Mouse (Mus musculus) limb, embryonic 15.5 days (tissue): Measurements from ENCODE around the gene Polrmt. TPM values are rescaled to one million over a fixed set of nuclear protein-coding genes. Genes with fewer than 3 reads are reported as not detected.

Experiments used
- ATAC-seq: fragments of 200-750 bp; cut with Nextera tagmentation; 2 replicates; pipeline ENCODE4 v1.8.0; 2017; ENCODE audit warnings: low read depth, moderate TSS enrichment; ENCODE audit not compliant: insufficient number of reproducible peaks, low FRiP score, low TSS enrichment
- H3K27ac ChIP-seq: fragments of 300-500 bp; sonication (generic); 2 replicates; pipeline ENCODE4 v1.5.1; 2015; ENCODE audit warnings: moderate library complexity, mild to moderate bottlenecking, inconsistent platforms
- H3K27me3 ChIP-seq: fragments of 300-500 bp; sonication (generic); 2 replicates; pipeline ENCODE4 v1.6.1; 2015; ENCODE audit warnings: inconsistent platforms
- H3K36me3 ChIP-seq: fragments of 300-500 bp; sonication (generic); 2 replicates; pipeline ENCODE4 v1.6.1; 2015; ENCODE audit warnings: inconsistent platforms
- H3K4me1 ChIP-seq: fragments of 300-500 bp; sonication (generic); 2 replicates; pipeline ENCODE4 v1.6.1; 2015; ENCODE audit warnings: inconsistent platforms
- H3K4me2 ChIP-seq: fragments of 300-500 bp; sonication (generic); 2 replicates; pipeline ENCODE4 v1.6.1; 2015; ENCODE audit warnings: mild to moderate bottlenecking, inconsistent platforms
- H3K4me3 ChIP-seq: fragments of 300-500 bp; sonication (generic); 2 replicates; pipeline ENCODE4 v1.5.1; 2015; ENCODE audit warnings: mild to moderate bottlenecking, inconsistent platforms
- H3K9ac ChIP-seq: fragments of 300-500 bp; sonication (generic); 2 replicates; pipeline ENCODE4 v1.6.1; 2015; ENCODE audit warnings: inconsistent platforms
- H3K9me3 ChIP-seq: fragments of 300-500 bp; sonication (generic); 2 replicates; pipeline ENCODE4 v1.6.1; 2016; ENCODE audit warnings: inconsistent platforms
- WGBS: fragments of 180-500 bp; shearing (Covaris S2); methylation state at CpG from one replicate; pipeline ENCODE4 v1.1.7; 2015; 5-methylcytosine and 5-hydroxymethylcytosine counted together
- polyA plus RNA-seq: library from polyadenylated mRNA; unstranded; fragments of >200 nt; fragmentation: Nextera tagmentation; extraction: Ambion mirVana; gene quantifications from 2 replicates; pipeline ENCODE4 v1.2.1, GENCODE M21; 2015

Gene Polrmt
- polyA plus RNA-seq, 1 experiment from 2014 or later: 41.5 TPM

DNA sequence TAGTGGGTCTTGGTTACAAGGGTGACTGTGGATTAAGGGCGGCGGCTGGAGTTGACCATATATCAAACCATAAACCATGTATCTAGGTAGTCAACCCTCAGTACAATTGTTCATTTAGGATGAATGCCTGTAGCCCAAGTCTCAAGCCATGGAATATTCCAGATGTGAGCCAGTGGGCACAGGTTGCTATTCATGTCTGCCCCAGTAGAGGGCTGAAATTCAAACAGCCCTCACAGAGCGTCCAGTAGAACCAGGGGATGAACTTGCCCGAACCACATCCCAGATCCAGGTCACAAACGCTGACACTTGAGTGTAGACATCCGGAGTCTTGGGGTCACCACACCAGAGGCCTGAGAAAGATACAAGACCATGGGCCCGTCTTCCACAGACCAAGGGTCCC, 36.7 kb upstream of the Polrmt start:
- Histone ChIP-seq H3K27me3 (peaks cover 34% of the 10 kb centered on the region), H3K4me3 (no peak overlapping the region), H3K4me2 (no peak overlapping the region), H3K9ac (no peak overlapping the region), H3K4me1 (peaks cover 31% of the 10 kb centered on the region), H3K27ac (no peak overlapping the region), H3K36me3 (no peaks in the 10 kb centered on the region), H3K9me3 (no peaks in the 10 kb centered on the region)
- ATAC-seq: no peak
- 60% methylated on average over 7 of the region's 7 CpGs for WGBS

DNA sequence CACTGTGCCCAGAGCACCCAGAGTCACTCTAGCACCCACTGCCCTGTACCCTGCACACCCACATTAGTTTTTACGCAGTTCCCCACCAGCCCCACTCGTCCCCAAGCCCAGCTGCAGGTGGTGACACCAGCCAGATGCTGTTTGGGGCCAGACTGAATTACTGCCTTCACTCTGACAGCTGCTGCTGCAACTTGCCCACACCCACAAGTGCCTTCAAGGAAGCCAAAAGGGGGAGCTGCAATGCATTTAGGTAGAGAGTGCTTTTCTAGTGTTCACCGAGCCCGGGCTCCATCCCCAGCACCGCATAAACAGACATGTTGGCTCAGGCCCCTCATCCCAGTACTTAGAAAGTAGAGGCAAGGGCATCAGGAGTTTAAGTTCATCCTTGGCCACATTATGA, 35.6 kb upstream of the Polrmt start:
- ATAC-seq: no peak
- WGBS: 45% methylated on average over 5 of the region's 5 CpGs
- Histone ChIP-seq H3K4me1 (peaks cover 42% of the 10 kb centered on the region), H3K27me3 (peaks cover 34% of the 10 kb centered on the region), H3K9me3 (no peaks in the 10 kb centered on the region), H3K36me3 (no peaks in the 10 kb centered on the region), H3K4me3 (0 out of 2 replicates have a peak overlapping the region, but pooled peaks have one; percentile 43), H3K9ac (no peak overlapping the region), H3K4me2 (no peak overlapping the region), H3K27ac (no peak overlapping the region)

DNA sequence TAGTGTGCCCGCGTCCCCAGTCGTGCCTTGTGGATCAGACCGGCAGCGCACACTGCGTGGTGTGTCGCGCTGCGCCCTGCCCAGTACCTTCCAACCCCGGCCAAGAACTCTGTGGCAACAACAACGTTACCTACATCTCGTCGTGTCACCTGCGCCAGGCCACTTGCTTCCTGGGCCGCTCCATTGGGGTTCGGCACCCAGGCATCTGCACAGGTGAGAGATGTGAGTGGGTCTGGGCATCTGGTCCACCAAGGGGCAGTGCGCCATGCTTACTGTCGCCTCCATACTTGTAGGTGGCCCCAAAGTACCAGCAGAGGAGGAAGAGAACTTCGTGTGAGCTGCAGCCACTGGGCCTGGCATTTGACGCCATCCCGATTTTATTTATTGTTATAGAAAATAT, 34.8 kb upstream of the Polrmt start:
- Histone ChIP-seq H3K4me1 (peaks cover 47% of the 10 kb centered on the region), H3K4me2 (peak overlapping the region; percentile 80), H3K9me3 (no peaks in the 10 kb centered on the region), H3K4me3 (peak overlapping the region; percentile 43), H3K9ac (no peak overlapping the region), H3K36me3 (no peaks in the 10 kb centered on the region), H3K27me3 (peaks cover 34% of the 10 kb centered on the region), H3K27ac (peak overlapping the region; percentile 43; the same call in 1 of the 2 replicates)
- no peak for ATAC-seq
- 28% methylated on average over 21 of the region's 21 CpGs for WGBS

DNA sequence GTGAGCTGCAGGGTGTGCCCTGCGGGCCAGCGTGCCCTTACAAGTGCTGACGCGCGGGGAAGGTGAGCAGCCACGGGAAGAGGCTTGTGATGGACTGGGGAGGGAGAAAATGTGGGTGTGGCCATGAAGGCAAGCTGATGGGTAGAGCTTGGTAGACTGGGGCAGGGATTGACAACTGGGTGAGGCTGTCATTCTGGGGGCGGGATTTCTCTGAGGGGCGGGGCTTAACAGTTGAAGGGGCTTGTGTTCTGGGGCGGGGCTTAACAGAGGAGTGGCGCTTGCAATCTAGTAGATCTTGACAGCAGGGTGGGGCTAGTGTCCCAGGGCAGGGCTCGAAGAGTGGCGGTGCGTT, 34.3 kb upstream of the Polrmt start:
- no peak for ATAC-seq
- no peak overlapping the region for H3K9ac ChIP-seq
- H3K27me3 ChIP-seq: peaks cover 34% of the 10 kb centered on the region

DNA sequence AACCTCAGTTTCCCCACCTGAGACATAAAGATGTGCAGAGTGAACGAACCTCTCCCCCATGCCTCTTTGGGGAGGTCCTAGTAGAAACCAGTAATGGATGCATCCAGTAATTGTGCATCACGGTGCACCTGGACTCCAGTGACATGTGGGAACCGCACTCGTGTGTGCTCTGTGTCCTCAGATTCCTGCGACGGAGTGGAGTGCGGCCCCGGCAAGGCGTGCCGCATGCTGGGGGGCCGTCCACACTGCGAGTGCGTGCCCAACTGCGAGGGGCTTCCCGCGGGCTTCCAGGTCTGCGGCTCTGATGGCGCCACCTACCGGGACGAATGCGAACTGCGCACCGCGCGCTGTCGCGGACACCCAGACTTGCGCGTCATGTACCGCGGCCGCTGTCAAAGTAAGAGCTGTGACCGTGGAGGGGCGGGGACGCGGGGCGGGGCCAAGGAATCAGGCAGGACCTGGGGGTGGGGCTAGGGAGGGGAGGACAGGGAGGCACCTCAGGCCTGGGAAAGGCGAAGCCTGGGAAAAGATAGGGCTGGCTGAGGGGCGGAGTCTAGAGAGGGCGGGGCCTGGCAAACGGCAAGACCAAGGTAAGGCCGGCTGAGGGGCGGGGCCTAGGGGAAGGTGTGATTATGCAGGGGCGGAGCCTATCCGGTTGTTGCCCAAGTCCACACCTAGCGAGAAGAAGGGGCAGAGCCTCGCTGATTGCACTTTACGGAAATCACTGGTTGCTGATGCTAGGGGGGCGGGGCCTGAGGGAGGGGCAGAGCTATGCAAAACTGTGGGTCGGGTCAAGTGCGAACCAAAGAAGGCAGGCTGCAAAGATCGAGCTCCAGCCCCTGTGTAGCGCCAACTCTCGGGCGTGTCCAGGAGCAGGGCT, 33.6 kb upstream of the Polrmt start:
- Histone ChIP-seq H3K4me3 (peak overlapping the region; percentile 43), H3K27ac (peak overlapping the region; percentile 51; the same call in 1 of the 2 replicates), H3K9me3 (no peaks in the 10 kb centered on the region), H3K4me1 (peaks cover 47% of the 10 kb centered on the region), H3K27me3 (peaks cover 34% of the 10 kb centered on the region), H3K36me3 (no peaks in the 10 kb centered on the region), H3K4me2 (peak overlapping the region; percentile 80), H3K9ac (no peak overlapping the region)
- peak; percentile 86 for ATAC-seq
- under 1% methylated on average over 54 of the region's 55 CpGs for WGBS

More for the DNA sequence above, 34.3 kb upstream of the Polrmt start:
- Histone ChIP-seq H3K4me2 (peak overlapping the region; percentile 80), H3K4me1 (peaks cover 47% of the 10 kb centered on the region), H3K36me3 (no peaks in the 10 kb centered on the region), H3K27ac (0 out of 2 replicates have a peak overlapping the region, but pooled peaks have one; percentile 43), H3K9me3 (no peaks in the 10 kb centered on the region), H3K4me3 (peak overlapping the region; percentile 43)
- under 1% methylated on average over 13 of the region's 13 CpGs for WGBS

DNA sequence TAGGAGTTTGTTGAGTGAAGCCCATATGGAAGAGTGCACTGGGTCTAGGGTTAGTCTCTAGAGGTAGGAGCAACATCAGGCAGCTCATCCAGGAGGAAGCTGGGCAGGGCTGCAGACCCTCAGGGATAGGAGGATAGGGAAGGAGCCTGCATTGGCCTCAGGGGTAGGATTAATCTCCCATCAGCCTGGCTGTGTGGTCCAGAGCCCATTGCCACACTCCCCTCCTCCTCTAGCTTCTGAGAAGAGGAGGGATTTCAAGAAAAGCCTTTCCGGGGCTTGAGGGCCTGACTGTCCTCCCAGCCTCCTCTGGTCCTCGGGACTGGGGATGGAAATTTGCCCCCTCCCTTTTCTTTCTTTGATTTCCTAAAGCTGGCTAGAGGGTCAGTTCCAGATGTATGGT, 32.8 kb upstream of the Polrmt start:
- WGBS: 6% methylated on average over 2 of the region's 2 CpGs
- Histone ChIP-seq H3K4me2 (no peak overlapping the region), H3K9ac (no peak overlapping the region), H3K27me3 (peaks cover 27% of the 10 kb centered on the region), H3K4me3 (no peak overlapping the region), H3K27ac (no peak overlapping the region), H3K9me3 (no peaks in the 10 kb centered on the region), H3K4me1 (peaks cover 47% of the 10 kb centered on the region), H3K36me3 (no peaks in the 10 kb centered on the region)
- no peak for ATAC-seq

DNA sequence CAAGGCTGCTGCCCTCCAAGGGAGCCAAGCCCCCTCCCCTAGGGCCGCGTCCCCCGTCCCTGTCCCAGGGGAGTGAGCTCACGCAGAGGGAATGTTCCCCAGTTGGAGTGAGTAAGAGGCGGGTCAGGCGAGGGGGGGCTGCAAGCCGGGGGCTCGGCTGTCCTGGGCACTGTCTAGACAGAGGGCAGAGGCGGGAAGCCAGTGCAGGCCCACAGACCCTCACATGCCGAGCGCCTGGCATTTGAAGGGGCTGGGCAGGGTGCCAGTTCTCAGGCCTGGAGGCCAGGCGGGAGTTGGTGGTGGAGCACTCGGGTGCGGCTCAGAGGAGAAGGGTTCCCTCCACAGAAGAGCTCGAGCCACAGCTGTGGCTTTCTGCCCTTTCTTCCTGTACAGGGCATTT, 31.6 kb upstream of the Polrmt start:
- Histone ChIP-seq H3K27me3 (peaks cover 24% of the 10 kb centered on the region), H3K4me2 (peak overlapping the region; percentile 82), H3K9ac (no peak overlapping the region), H3K4me1 (peaks cover 47% of the 10 kb centered on the region), H3K27ac (peak overlapping the region; percentile 51), H3K4me3 (peak overlapping the region; percentile 50), H3K9me3 (no peaks in the 10 kb centered on the region), H3K36me3 (no peaks in the 10 kb centered on the region)
- ATAC-seq: no peak
- WGBS: 8% methylated on average over 15 of the region's 15 CpGs

DNA sequence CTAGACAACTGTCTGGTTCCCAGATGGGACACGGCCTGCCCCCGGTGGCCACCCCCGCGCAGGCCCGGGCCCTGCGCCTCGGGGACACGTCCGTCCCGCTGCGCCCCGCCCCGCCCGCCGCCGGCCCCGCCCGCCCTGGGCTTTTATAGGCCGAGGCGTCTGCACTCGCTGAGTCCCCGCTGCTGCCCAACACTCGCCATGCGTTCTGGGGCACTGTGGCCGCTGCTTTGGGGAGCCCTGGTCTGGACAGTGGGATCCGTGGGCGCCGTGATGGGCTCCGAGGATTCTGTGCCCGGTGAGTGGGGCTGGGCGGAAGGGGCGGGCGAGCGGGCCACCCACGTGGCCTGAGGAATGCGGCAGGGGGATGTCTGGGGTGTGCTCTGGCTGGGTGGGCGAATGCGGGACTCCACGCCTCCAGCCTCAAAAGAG, 30.7 kb upstream of the Polrmt start, which contains the start of gene Fstl3:
TSS of gene Fstl3 (plus strand) at position 170 of the 429 bp plus-strand sequence.
- no peak for ATAC-seq
- peaks cover 47% of the 10 kb centered on the region for H3K4me1 ChIP-seq
- H3K9me3 ChIP-seq: no peaks in the 10 kb centered on the region
- H3K4me2 ChIP-seq: peak within 1 kb of the TSS; percentile 82
- peak within 1 kb of the TSS; percentile 55 for H3K9ac ChIP-seq
- no peaks in the 10 kb centered on the region for H3K36me3 ChIP-seq
- H3K27me3 ChIP-seq: peaks cover 17% of the 10 kb centered on the region
- under 1% methylated on average over 39 of the region's 39 CpGs for WGBS
- H3K27ac ChIP-seq: peak within 1 kb of the TSS; percentile 54
- H3K4me3 ChIP-seq: peak within 1 kb of the TSS; percentile 50

DNA sequence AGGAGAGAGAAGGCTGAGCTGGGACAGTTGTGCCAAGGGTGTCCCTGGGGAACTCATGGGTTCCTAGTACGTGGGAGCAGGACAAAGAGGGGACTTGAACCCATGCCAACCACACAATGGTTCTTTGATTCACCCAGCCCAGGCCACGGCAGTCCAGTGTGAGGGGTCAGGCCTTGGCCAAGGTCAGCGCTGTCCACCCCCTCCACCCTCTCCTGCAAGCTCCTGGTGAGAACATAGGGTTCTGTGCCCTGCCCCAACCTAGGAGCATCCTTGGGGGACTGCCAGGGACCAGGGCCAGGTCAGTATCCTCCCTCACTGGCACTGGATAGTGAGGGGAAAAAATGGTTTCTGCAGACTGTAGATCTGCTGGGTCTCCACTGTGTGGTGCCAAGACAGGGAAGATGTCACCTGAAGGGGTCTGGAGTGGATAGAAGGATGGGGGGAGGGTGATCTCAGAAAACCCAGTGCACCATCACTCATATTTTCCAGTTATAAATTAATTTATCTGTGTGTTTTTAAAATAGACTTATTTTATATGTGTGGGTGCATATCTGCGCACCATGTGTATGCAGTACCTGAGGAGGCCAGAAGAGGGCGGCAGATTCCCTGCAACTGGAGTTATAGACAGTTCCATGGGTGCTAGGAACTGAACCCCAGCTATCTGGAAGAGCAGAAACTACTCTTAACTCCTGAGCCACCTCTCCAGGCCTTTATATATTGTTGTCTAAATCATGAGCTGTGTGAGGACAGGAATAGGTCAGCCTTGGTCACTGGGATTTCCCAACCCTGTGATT, 28.3 kb upstream of the Polrmt start:
- Histone ChIP-seq H3K27me3 (peaks cover 5% of the 10 kb centered on the region; the same call in 1 of the 2 replicates), H3K9me3 (no peaks in the 10 kb centered on the region), H3K36me3 (no peaks in the 10 kb centered on the region), H3K4me2 (no peak overlapping the region), H3K4me3 (no peak overlapping the region), H3K9ac (no peak overlapping the region), H3K4me1 (peaks cover 28% of the 10 kb centered on the region), H3K27ac (no peak overlapping the region)
- whole genome bisulfite sequencing: 74% methylated on average over 5 of the region's 5 CpGs
- no peak for ATAC-seq

DNA sequence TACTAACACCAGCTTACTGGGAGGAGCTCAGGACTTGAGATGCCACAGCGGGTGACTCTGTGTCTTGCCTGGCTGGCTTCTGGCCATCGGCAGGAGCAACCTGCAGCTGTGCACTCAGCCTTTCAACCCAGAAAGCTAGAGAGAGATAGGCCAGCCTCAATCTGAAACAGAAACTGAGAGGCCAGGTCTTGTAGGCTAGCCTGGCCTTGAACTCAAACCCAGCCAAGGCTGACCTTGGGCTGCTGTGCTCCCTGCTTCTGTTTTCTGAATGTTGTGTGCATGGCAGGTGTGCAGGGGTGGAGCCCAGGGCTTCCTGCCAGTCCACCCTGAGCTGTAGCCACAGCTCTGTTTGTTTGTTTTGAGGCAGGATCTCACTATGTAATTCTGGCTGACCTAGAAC, 26.8 kb upstream of the Polrmt start:
- no peaks in the 10 kb centered on the region for H3K27me3 ChIP-seq

DNA sequence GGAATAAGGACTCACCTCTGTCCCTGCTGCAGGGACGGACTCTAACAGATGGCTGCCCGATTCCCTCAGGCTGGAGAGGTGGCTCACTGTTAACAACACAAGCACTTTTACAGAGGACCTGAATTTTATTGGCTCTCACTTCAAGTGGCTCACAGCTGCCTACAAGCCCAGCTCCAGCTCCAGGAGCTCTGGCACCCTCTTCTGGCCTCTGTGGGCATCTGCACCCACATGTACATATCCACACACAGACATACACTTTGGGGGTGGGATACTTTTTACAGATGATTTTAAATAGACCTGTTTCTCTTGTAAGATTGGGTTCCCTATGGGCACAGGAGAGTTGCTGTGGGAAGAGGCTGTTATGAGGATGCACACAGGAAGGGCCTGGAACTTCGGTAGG, 25.9 kb upstream of the Polrmt start:
- Histone ChIP-seq H3K4me2 (no peak overlapping the region), H3K9me3 (no peaks in the 10 kb centered on the region), H3K36me3 (no peaks in the 10 kb centered on the region), H3K4me3 (no peak overlapping the region), H3K27me3 (no peaks in the 10 kb centered on the region), H3K27ac (no peak overlapping the region), H3K4me1 (peaks cover 22% of the 10 kb centered on the region), H3K9ac (no peak overlapping the region)
- no peak for ATAC-seq
- 79% methylated on average over 3 of the region's 3 CpGs for WGBS

More for the DNA sequence above, 26.8 kb upstream of the Polrmt start:
- WGBS: 86% methylated on average over 2 of the region's 2 CpGs
- Histone ChIP-seq H3K27ac (no peak overlapping the region), H3K4me2 (no peak overlapping the region), H3K4me3 (no peak overlapping the region), H3K9ac (no peak overlapping the region), H3K9me3 (no peaks in the 10 kb centered on the region), H3K36me3 (no peaks in the 10 kb centered on the region), H3K4me1 (peaks cover 22% of the 10 kb centered on the region)
- ATAC-seq: no peak

DNA sequence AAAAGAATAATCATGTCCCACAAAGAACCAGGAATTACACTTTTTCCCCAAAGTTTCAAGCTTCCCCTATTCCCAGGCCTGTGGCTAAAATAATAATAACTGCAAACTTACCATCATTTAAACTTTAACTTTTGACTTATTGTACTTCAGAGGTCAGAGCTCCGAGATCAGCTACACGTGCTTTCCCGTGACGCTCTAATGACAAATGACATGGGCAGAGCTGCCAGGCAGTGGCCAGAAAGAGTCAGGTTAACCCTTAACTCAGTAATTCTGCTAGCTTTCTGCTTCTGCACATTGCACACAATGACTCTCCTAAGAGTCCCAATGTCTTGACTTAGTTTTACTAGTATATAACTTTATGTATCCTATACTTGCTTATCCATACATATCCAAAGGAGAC, 22.9 kb upstream of the Polrmt start:
- Histone ChIP-seq H3K9me3 (no peaks in the 10 kb centered on the region), H3K36me3 (no peaks in the 10 kb centered on the region; the same call in 1 of the 2 replicates), H3K4me2 (no peak overlapping the region), H3K9ac (no peak overlapping the region), H3K27me3 (no peaks in the 10 kb centered on the region), H3K4me3 (no peak overlapping the region), H3K27ac (no peak overlapping the region), H3K4me1 (peaks cover 32% of the 10 kb centered on the region)
- ATAC-seq: no peak
- WGBS: 38% methylated on average over 4 of the region's 4 CpGs
